Mouse (Mus musculus) neural tube, embryonic 14.5 days (tissue): ENCODE data around the gene Kcnh6. TPM values are rescaled to one million over a fixed set of nuclear protein-coding genes. Genes with fewer than 3 reads are reported as not detected.

Experiments used
- ATAC-seq: fragments of 200-750 bp; cut with Nextera tagmentation; 2 replicates; pipeline ENCODE4 v1.8.0; 2017; ENCODE audit warnings: low read depth, mild to moderate bottlenecking, moderate TSS enrichment, moderate library complexity
- H3K27ac ChIP-seq: fragments of 300-500 bp; sonication (generic); 2 replicates; pipeline ENCODE4 v1.5.1; 2014; ENCODE audit warnings: low read depth, mild to moderate bottlenecking, control low read depth, low read length, moderate library complexity, mixed read lengths
- H3K27me3 ChIP-seq: fragments of 300-500 bp; sonication (generic); 2 replicates; pipeline ENCODE4 v1.6.1; 2014; ENCODE audit warnings: low read length; ENCODE audit not compliant: control insufficient read depth, insufficient read depth
- H3K36me3 ChIP-seq: fragments of 300-500 bp; sonication (generic); 2 replicates; pipeline ENCODE4 v1.6.1; 2014; ENCODE audit warnings: low read length, mixed read lengths; ENCODE audit not compliant: control insufficient read depth, insufficient read depth
- H3K4me1 ChIP-seq: fragments of 300-500 bp; sonication (generic); 2 replicates; pipeline ENCODE4 v1.6.1; 2014; ENCODE audit warnings: low read length; ENCODE audit not compliant: control insufficient read depth, insufficient read depth
- H3K4me2 ChIP-seq: fragments of 300-500 bp; sonication (generic); 2 replicates; pipeline ENCODE4 v1.6.1; 2014; ENCODE audit warnings: mild to moderate bottlenecking, low read depth, low read length, control low read depth
- H3K4me3 ChIP-seq: fragments of 300-500 bp; sonication (generic); 2 replicates; pipeline ENCODE4 v1.5.1; 2014; ENCODE audit warnings: low read depth, low read length, control low read depth, mixed read lengths
- H3K9ac ChIP-seq: fragments of 300-500 bp; sonication (generic); replicated peaks from 2 replicates; pipeline ENCODE4 v1.6.1; 2014; ENCODE audit warnings: low read depth, mild to moderate bottlenecking, control low read depth, low read length, mixed read lengths
- H3K9me3 ChIP-seq: fragments of 300-500 bp; sonication (generic); 2 replicates; pipeline ENCODE4 v1.6.1; 2016; ENCODE audit warnings: low read length; ENCODE audit not compliant: control insufficient read depth
- WGBS: fragments of 180-500 bp; shearing (Covaris S2); extraction: QIAGEN DNeasy Blood & Tissue Kit; methylation state at CpG from one replicate; pipeline ENCODE4 v1.1.7; 2014; 5-methylcytosine and 5-hydroxymethylcytosine counted together
- polyA plus RNA-seq: library from polyadenylated mRNA; unstranded; fragments of >200 nt; fragmentation: Nextera tagmentation; extraction: Ambion mirVana; gene quantifications from 2 replicates; pipeline ENCODE4 v1.2.1, GENCODE M21; 2014

The Kcnh6 gene
- polyA plus RNA-seq, 1 experiment from 2014 or later = 3.3 TPM

GRCm38 (mm10) chr11:106046584-106046983 is 38.7 kb downstream of the Kcnh6 start:
- Histone ChIP-seq H3K36me3 (peaks cover 33% of the 10 kb centered on the region), H3K27me3 (no peaks in the 10 kb centered on the region), H3K9ac (no peak overlapping the region), H3K4me3 (no peak overlapping the region), H3K27ac (no peak overlapping the region), H3K4me2 (no peak overlapping the region), H3K4me1 (no peaks in the 10 kb centered on the region), H3K9me3 (no peaks in the 10 kb centered on the region)
- WGBS = 88% methylated on average over 9 of the region's 9 CpGs
- ATAC-seq = no peak

GRCm38 (mm10) chr11:106053921-106054320 is 46.0 kb downstream of the Kcnh6 start:
- H3K4me3 ChIP-seq = no peak overlapping the region
- 99% methylated on average over 2 of the region's 2 CpGs for WGBS
- no peak overlapping the region for H3K27ac ChIP-seq
- no peak overlapping the region for H3K9ac ChIP-seq
- H3K4me2 ChIP-seq = no peak overlapping the region
- H3K4me1 ChIP-seq = no peaks in the 10 kb centered on the region
- no peaks in the 10 kb centered on the region for H3K9me3 ChIP-seq
- no peak for ATAC-seq
- no peaks in the 10 kb centered on the region for H3K27me3 ChIP-seq
- H3K36me3 ChIP-seq = peaks cover 79% of the 10 kb centered on the region

- H3K4me3 ChIP-seq = no peak overlapping the region
- H3K9ac ChIP-seq = no peak overlapping the region
- H3K4me2 ChIP-seq = no peak overlapping the region
- H3K9me3 ChIP-seq = no peaks in the 10 kb centered on the region
- WGBS = 97% methylated on average over 8 of the region's 8 CpGs
- H3K27ac ChIP-seq = no peak overlapping the region
- peaks cover 81% of the 10 kb centered on the region for H3K36me3 ChIP-seq
- ATAC-seq = no peak
- H3K4me1 ChIP-seq = no peaks in the 10 kb centered on the region
- H3K27me3 ChIP-seq = no peaks in the 10 kb centered on the region
These were observed 46.7 kb downstream of the Kcnh6 start for GRCm38 (mm10) chr11:106054600-106054999.

GRCm38 (mm10) chr11:106055341-106055740 is 47.4 kb downstream of the Kcnh6 start:
- H3K36me3 ChIP-seq = peaks cover 85% of the 10 kb centered on the region
- 91% methylated on average over 6 of the region's 6 CpGs for WGBS
- H3K9ac ChIP-seq = no peak overlapping the region
- H3K27ac ChIP-seq = no peak overlapping the region
- no peaks in the 10 kb centered on the region for H3K27me3 ChIP-seq
- no peaks in the 10 kb centered on the region for H3K9me3 ChIP-seq
- H3K4me2 ChIP-seq = no peak overlapping the region
- no peak overlapping the region for H3K4me3 ChIP-seq
- no peak for ATAC-seq
- no peaks in the 10 kb centered on the region for H3K4me1 ChIP-seq

- Histone ChIP-seq H3K36me3 (peaks cover 70% of the 10 kb centered on the region), H3K4me2 (no peak overlapping the region), H3K27ac (no peak overlapping the region), H3K4me1 (no peaks in the 10 kb centered on the region), H3K9me3 (no peaks in the 10 kb centered on the region), H3K4me3 (no peak overlapping the region), H3K27me3 (no peaks in the 10 kb centered on the region), H3K9ac (no peak overlapping the region)
- ATAC-seq = no peak
- 93% methylated on average over 8 of the region's 8 CpGs for WGBS
These were observed 49.0 kb downstream of the Kcnh6 start for GRCm38 (mm10) chr11:106056819-106057491.

GRCm38 (mm10) chr11:106058020-106058419 is 50.1 kb downstream of the Kcnh6 start:
- ATAC-seq = no peak
- WGBS = 83% methylated on average over 8 of the region's 8 CpGs
- H3K4me3 ChIP-seq = no peak overlapping the region

GRCm38 (mm10) chr11:106060549-106060948 is 52.6 kb downstream of the Kcnh6 start:
- Histone ChIP-seq H3K4me2 (no peak overlapping the region), H3K4me3 (no peak overlapping the region), H3K9ac (no peak overlapping the region), H3K27ac (no peak overlapping the region), H3K27me3 (no peaks in the 10 kb centered on the region), H3K36me3 (peaks cover 36% of the 10 kb centered on the region), H3K4me1 (no peaks in the 10 kb centered on the region), H3K9me3 (no peaks in the 10 kb centered on the region)
- WGBS = 98% methylated on average over 1 of the region's 1 CpGs
- no peak for ATAC-seq

More at GRCm38 (mm10) chr11:106058020-106058419, 50.1 kb downstream of the Kcnh6 start:
- H3K4me1 ChIP-seq = no peaks in the 10 kb centered on the region
- H3K9me3 ChIP-seq = no peaks in the 10 kb centered on the region
- H3K27me3 ChIP-seq = no peaks in the 10 kb centered on the region
- H3K9ac ChIP-seq = no peak overlapping the region
- no peak overlapping the region for H3K4me2 ChIP-seq
- H3K27ac ChIP-seq = no peak overlapping the region
- peaks cover 61% of the 10 kb centered on the region for H3K36me3 ChIP-seq

GRCm38 (mm10) chr11:106061311-106061710 is 53.4 kb downstream of the Kcnh6 start:
- Histone ChIP-seq H3K9ac (no peak overlapping the region), H3K9me3 (no peaks in the 10 kb centered on the region), H3K27me3 (no peaks in the 10 kb centered on the region), H3K4me3 (no peak overlapping the region), H3K4me2 (no peak overlapping the region), H3K36me3 (peaks cover 29% of the 10 kb centered on the region), H3K27ac (no peak overlapping the region), H3K4me1 (no peaks in the 10 kb centered on the region)
- no peak for ATAC-seq
- 96% methylated on average over 1 of the region's 1 CpGs for WGBS

- Histone ChIP-seq H3K27ac (no peak overlapping the region), H3K9me3 (no peaks in the 10 kb centered on the region), H3K27me3 (no peaks in the 10 kb centered on the region), H3K4me3 (no peak overlapping the region), H3K4me1 (no peaks in the 10 kb centered on the region), H3K4me2 (no peak overlapping the region), H3K9ac (no peak overlapping the region), H3K36me3 (peaks cover 12% of the 10 kb centered on the region; the same call in 1 of the 2 replicates)
- ATAC-seq = no peak
- 74% methylated on average over 5 of the region's 5 CpGs for WGBS
These were observed 55.8 kb downstream of the Kcnh6 start for GRCm38 (mm10) chr11:106063756-106064155.
